Comparison of ENCODE assay signal across 14 mouse cellular contexts in genomic region chr1:182667281-182667680, GRCm38 (mm10).
"Had no signal": no experiment of that assay in that cellular context is flagged by ENCODE, and none has a peak within 500 bp of the region (broad histone marks: within the 10 kb centered on the region; RNA-seq: fewer than 3 reads in every experiment).

No protein-coding gene starts in this region.

- H3K4me1 ChIP-seq: liver, embryonic 15.5 days had no signal

- H3K9ac ChIP-seq: liver, embryonic 15.5 days; stomach, embryonic 15.5 days had no signal

- H3K4me3 ChIP-seq: layer of hippocampus, adult 2 months; limb, embryonic 10.5 days; liver, embryonic 15.5 days; stomach, embryonic 15.5 days had no signal

- H3K4me2 ChIP-seq: liver, embryonic 11.5 days; liver, embryonic 15.5 days; stomach, embryonic 15.5 days had no signal

- DNase-seq: kidney, adult 18-20 months; kidney, postnatal 10 days; kidney, postnatal 4 days; lung, adult 2 months; lung, postnatal 36 days; right cerebral cortex, postnatal 14 days; thymus, adult 2 months; thymus, postnatal 36 days had no signal

- ATAC-seq: lung, postnatal 0 days had no signal

- H3K27me3 ChIP-seq: liver, embryonic 15.5 days; stomach, embryonic 15.5 days had no signal

- H3K36me3 ChIP-seq: limb, embryonic 10.5 days; liver, embryonic 15.5 days; stomach, embryonic 15.5 days had no signal

- H3K27ac ChIP-seq: layer of hippocampus, adult 2 months; liver, embryonic 15.5 days; stomach, embryonic 15.5 days had no signal

- H3K9me3 ChIP-seq: limb, embryonic 10.5 days; liver, embryonic 15.5 days; stomach, embryonic 15.5 days had no signal
